Mouse (Mus musculus): Measurements from ENCODE around the gene Efhd1.

Gene Efhd1

GRCm38 (mm10) chr1:87270204-87270603, 6.0 kb downstream of the Efhd1 start:
- no peak for DNase-seq (ENCODE audit: low spot score in 2 of 2)

- peak in 1 of 2 experiments; percentile 40 for DNase-seq (ENCODE audit: low spot score in 2 of 2)
Measured at GRCm38 (mm10) chr1:87270641-87271467, 6.7 kb downstream of the Efhd1 start.

DNA sequence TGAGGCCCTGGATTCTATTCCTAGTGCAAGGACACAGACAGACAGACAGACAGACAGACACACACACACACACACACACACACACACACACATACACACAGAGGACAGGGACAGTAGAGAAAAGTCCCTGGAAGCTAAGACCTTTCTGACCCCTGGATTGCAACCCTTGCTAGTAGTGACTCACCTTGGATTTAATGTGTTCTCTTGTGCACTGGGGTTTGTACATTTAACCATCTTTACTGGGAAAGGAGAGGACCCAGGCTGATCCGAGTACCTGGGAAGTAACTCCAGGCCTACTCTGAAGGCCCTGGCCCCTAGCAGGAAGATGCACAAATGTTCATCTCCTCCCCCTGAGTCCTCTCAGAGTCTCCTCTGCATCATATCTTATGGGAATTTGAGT, 7.4 kb downstream of the Efhd1 start:
- no peak for DNase-seq (ENCODE audit: low spot score in 2 of 2)

- no peak for DNase-seq (ENCODE audit: low spot score in 2 of 2)
Measured at GRCm38 (mm10) chr1:87272462-87272861, 8.3 kb downstream of the Efhd1 start.

DNA sequence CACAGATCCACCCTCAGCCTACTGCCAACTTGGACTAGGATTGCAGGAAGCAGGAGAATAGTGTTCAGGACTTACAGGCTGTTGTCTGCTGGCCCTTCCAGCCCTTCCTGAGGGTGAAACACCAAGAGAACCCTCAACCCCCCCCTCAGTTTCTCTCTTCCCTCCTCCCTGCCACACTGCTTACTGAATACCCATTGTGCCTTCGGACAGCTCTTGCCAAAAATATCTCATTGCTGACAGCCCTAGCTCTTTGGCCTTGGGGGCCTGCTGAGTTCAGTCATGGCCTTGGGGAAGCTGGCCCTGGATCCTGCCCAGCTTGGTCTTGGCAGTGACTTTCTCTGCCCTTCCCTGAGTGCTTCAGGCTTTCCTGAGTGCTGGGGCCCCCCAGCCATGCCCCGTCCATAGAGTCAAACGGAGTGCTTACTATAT, 9.4 kb downstream of the Efhd1 start:
- peak; percentile 49 to 56 for DNase-seq (ENCODE audit: low spot score in 2 of 2)

DNA sequence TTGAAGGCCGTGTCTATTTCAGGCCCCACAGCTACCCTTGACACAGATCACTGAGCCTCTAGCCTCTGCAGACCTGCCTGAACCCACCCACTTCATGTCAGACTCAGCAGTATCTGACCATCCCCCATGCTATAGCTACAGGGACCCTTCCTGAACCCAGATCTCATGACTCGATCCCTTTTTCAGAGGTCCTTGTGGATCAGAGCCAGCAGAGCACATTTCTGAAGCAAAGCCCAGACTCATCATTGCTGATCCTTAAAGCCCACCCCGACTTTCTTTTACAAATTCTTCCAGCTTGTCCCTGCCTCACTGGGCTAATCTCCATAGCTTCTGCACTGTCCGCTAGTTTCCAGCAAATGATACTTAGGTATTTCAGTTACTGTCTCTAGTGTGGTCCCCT, 10.0 kb downstream of the Efhd1 start:
- DNase-seq (ENCODE audit: low spot score in 2 of 2): no peak

DNA sequence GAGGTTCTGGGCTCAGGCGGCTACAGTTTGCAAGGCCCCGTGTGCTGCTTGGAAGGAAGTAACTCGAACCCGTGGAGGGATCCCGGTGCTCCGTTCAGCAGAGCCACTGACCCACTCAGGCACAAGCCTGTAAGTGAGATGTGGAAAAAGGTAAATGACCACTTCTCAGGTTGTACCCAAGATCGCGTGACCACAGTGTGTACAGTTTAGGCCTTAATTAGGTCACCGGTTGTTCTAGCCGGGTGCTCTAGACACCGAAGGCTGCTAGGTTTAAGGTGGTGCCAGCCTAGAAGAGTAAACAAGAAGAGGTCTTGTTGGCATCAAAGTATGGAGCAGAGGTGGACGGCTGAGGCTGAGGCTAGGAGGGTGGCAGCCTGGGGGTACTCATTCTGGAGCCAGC, 11.0 kb downstream of the Efhd1 start:
- DNase-seq (ENCODE audit: low spot score in 2 of 2): no peak

DNA sequence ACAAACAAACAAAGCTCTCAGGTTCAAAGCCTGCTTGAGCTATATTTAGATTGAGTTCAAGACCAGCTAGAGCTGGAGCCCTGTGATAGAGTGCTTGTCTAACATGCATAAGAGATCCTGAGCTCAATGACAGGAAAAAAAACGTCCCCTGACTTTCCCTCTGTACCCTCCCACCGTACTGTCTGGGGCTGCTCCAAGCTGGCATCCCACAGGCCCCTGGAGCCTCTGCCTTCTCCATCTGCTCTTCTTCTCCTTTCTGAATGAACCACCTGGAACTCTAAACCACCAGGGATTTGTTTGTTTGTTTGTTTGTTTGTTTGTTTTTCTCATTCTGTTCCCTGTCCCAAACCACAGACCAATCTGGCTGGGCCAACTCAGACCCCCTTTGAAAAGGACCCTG, 11.9 kb downstream of the Efhd1 start:
- DNase-seq (ENCODE audit: low spot score in 2 of 2): no peak

GRCm38 (mm10) chr1:87280281-87280680, 16.1 kb downstream of the Efhd1 start:
- no peak for DNase-seq (ENCODE audit: low spot score in 2 of 2)

GRCm38 (mm10) chr1:87281599-87282412, 17.6 kb downstream of the Efhd1 start:
- no peak for DNase-seq (ENCODE audit: low spot score in 2 of 2)

GRCm38 (mm10) chr1:87282413-87282788, 18.2 kb downstream of the Efhd1 start:
- no peak for DNase-seq (ENCODE audit: low spot score in 2 of 2)

GRCm38 (mm10) chr1:87283410-87283960, 19.3 kb downstream of the Efhd1 start:
- no peak for DNase-seq (ENCODE audit: low spot score in 2 of 2)

GRCm38 (mm10) chr1:87287105-87287504, 22.9 kb downstream of the Efhd1 start:
- DNase-seq (ENCODE audit: low spot score in 2 of 2): no peak

DNA sequence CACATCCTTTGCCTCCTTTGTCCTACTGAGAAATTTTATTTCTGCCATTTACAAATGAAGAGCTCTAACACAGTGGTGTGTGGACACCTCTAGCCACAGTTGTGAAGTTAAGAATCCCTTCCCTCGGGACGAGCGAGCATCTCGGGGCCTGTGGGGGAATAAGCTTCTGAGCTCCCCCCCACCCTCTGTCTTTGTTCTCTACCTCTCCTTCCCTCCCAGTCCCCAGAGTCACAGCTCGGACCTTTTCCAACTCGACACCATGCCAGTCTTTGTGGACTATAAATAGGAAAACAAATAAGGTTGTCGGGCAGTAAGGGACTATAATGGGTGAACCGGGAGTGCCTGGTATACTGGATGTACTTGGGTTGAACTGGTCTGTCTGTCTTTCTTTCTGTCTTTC, 27.3 kb downstream of the Efhd1 start:
- peak; percentile 28 to 43 for DNase-seq (ENCODE audit: low spot score in 2 of 2)

DNA sequence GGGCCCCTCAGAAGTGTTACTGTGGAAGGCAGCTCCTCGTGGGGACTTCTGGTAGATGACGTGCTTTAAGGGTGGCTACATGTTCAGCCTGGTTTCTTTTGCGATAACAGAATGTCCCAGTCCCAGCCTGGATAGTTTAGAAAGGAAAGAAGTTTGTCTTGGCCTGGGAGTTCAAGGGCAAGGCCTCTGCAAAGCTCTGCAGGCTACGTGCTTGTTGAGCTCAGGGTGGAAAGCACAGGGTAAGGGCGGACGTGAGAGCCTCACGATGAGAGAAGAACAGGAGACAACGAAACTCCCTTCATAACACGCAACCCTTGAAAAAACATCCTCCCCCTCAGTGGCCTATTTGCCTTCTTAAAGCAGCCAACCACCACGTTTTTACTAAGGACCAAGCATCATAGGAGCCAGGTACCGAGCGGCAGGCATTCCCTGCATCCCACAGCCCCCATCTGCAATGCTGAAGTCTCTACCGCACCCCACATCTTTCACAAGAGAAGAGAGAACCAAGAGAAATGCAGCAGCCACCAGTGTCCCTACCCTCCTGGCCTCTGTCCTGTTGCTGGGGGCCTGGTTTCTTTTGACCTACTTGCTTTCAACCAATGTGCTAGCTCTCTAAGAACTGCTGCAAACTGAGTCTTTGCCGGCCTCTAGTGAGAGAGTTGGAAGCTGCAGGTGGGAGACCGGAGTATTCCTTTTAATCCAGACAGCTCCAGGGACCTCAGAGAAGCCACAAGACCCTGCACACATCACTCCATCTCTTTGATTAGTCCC, 28.4 kb downstream of the Efhd1 start:
- DNase-seq (ENCODE audit: low spot score in 2 of 2): peak; percentile 41 to 43

DNA sequence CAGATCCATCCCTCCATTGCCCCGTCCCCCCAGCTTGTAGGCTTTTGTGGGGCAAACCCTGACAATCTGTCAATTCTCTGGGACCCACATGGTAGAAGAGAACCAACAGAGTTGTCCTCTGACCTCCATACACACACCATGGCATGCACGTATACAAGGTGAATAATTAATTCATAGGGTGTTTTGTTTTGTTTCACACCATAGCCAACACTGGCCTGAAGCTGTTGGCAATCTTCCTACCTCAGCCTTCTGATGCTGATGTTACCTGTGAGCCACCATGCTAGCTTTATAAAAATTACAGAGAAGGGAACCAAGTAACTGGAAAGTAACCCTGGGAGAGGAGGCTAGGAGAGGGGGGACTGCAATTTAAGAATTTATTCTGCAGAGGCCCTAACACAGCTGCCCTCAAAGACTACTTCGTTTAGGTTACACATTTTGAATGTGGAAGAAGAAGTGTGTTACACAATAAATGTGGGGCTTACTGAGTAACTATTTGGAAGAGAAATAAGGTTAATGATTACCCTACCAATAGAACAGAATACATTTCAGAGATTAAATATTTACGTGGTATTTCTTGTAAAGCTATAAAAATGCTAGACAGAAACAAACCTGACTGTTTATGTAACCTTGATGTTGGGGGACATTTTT, 30.0 kb downstream of the Efhd1 start:
- DNase-seq (ENCODE audit: low spot score in 2 of 2): no peak

DNA sequence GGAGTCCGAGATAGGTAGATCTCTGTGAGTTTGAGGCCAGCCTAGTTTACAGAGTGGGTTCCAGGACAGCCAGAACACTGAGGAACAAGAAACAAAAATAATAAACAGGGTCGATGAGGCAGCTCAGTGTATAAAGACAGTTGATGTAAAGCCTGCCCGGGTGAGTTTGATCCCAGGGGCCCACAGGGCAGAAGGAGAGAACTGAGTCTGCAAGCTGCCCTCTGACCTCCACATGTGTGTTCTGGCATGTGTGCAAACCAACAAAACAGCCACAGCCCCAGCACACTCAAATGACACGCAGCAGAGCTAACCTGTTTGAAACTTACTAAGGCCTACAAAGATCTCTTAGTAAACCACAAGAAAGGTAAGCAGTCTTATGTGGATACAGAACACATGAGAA, 30.8 kb downstream of the Efhd1 start:
- no peak for DNase-seq (ENCODE audit: low spot score in 2 of 2)

DNA sequence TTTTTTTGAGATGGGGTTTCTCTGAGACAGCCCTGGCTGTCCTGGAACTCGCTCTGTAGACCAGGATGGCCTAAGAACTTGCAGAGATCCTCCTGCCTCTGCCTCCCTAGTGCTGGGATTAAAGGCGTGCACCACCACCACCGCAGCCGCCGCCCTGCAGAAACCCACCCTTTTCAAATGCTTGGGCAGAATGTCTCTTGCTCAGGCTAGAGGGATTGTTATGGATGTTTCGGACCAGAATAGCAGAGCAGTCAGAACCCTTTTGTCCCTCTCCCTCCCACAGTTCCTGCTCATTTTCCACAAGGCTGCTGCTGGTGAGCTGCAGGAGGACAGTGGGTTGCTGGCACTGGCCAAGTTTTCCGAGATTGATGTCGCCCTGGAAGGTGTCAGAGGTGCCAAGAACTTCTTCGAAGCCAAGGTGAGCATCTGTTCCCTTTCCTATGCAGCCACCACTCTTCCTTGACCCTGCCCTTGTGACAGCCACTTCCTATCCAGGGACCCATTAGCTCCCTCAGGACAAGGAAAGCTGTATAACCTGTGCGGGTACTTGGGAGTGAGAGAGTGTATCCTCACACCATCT, 33.3 kb downstream of the Efhd1 start:
- DNase-seq (ENCODE audit: low spot score in 2 of 2): no peak

- DNase-seq (ENCODE audit: low spot score in 2 of 2): no peak
Measured at GRCm38 (mm10) chr1:87300360-87301286, 36.5 kb downstream of the Efhd1 start.

DNA sequence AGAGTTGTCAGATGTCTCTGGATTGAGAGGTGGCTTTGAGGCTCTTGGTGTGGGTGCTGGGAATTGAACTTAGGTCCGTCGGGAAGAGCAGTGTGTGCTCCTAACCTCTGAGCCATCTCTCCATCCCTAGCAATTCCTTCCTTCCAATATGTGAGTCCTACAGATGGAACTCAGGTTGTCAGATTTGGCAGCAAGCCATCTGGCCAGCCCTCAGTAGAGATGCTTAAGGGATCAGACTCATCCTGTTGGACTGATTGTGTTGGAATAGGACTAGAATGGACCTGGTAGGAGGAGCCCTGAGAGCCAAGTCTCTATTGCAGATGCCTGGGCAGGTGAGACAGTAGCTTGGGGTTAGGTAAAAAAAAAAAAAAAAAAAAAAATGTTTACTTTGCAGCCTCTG, 37.8 kb downstream of the Efhd1 start:
- DNase-seq (ENCODE audit: low spot score in 2 of 2): no peak

All from heart, adult 9 months (tissue).